Mouse (Mus musculus) adrenal gland, postnatal 36 days (tissue): Measurements from ENCODE around the gene Rgs2. TPM values are rescaled to one million over a fixed set of nuclear protein-coding genes. Genes with fewer than 3 reads are reported as not detected.

Source experiments
- DNase-seq, 2 experiments: peaks; one replicate each; pipeline ENCODE4 v3.0.0; 2021; ENCODE audit warnings: mixed read lengths in 1 of 2
- long read RNA-seq, 2 experiments: library from polyadenylated mRNA; stranded (forward); transcript quantifications; one replicate each; pipeline ENCODE4 v2.0.0; 2021; ENCODE audit warnings: borderline sequencing depth in 2 of 2
- total RNA-seq, 2 experiments: library from RNA; stranded (reverse); gene quantifications; 2 replicates each; pipeline ENCODE4 v1.2.3; 2021

Gene Rgs2
- 100 to 1,000 TPM; 524 to 538 TPM for total RNA-seq
- long read RNA-seq, experiment 1, transcript Rgs2-202 (5 exons, 3,021 nt), result major isoform, 48 of 86 reads
- long read RNA-seq, experiment 1, partial matches to known transcripts, result 2 of 86 reads
- long read RNA-seq, experiment 1, other reads (novel, unspliced or antisense), result 36 of 86 reads
- long read RNA-seq, experiment 2, transcript Rgs2-202 (5 exons, 3,021 nt), result major isoform, 33 of 46 reads
- long read RNA-seq, experiment 2, partial matches to known transcripts, result 2 of 46 reads
- long read RNA-seq, experiment 2, other reads (novel, unspliced or antisense), result 10 of 46 reads

- DNase-seq, result peak; percentile 97 to 98
Observed at GRCm38 (mm10) chr1:144003904-144004740, at the start of gene Rgs2. Gene Rgs2 (minus strand): TSS chr1:144004161.

- no peak for DNase-seq
Observed at GRCm38 (mm10) chr1:144053401-144053800, 49.4 kb upstream of the Rgs2 start.

- no peak for DNase-seq
Observed at GRCm38 (mm10) chr1:144041826-144042225, 37.9 kb upstream of the Rgs2 start.

GRCm38 (mm10) chr1:144033498-144033897, 29.5 kb upstream of the Rgs2 start:
- no peak for DNase-seq

- DNase-seq, result no peak
Observed at GRCm38 (mm10) chr1:144030499-144030898, 26.5 kb upstream of the Rgs2 start.

GRCm38 (mm10) chr1:144029679-144030078, 25.7 kb upstream of the Rgs2 start:
- no peak for DNase-seq

GRCm38 (mm10) chr1:144018417-144018958, 14.5 kb upstream of the Rgs2 start:
- DNase-seq, result no peak

GRCm38 (mm10) chr1:144013913-144014312, 10.0 kb upstream of the Rgs2 start:
- no peak for DNase-seq

GRCm38 (mm10) chr1:144007341-144007740, 3.4 kb upstream of the Rgs2 start:
- no peak for DNase-seq

- DNase-seq, result peak; percentile 81 to 88
Observed at GRCm38 (mm10) chr1:144006542-144006941, 2.6 kb upstream of the Rgs2 start.

- no peak for DNase-seq
Observed at GRCm38 (mm10) chr1:144005648-144006047, 1.7 kb upstream of the Rgs2 start.

GRCm38 (mm10) chr1:144004741-144005140, 780 bp upstream of the Rgs2 start:
- peak in 1 of 2 experiments; percentile 30 for DNase-seq

GRCm38 (mm10) chr1:144003416-144003815, 545 bp downstream of the Rgs2 start:
- peak; percentile 46 to 52 for DNase-seq

GRCm38 (mm10) chr1:144002715-144003066, 1.3 kb downstream of the Rgs2 start:
- no peak for DNase-seq

GRCm38 (mm10) chr1:144002036-144002714, 1.8 kb downstream of the Rgs2 start:
- DNase-seq, result no peak

GRCm38 (mm10) chr1:144000246-144000645, 3.7 kb downstream of the Rgs2 start:
- no peak for DNase-seq

- peak in 1 of 2 experiments; percentile 36 for DNase-seq
Observed at GRCm38 (mm10) chr1:143999371-143999920, 4.5 kb downstream of the Rgs2 start.

GRCm38 (mm10) chr1:143993026-143993425, 10.9 kb downstream of the Rgs2 start:
- DNase-seq, result no peak

GRCm38 (mm10) chr1:143992528-143992927, 11.4 kb downstream of the Rgs2 start:
- no peak for DNase-seq

GRCm38 (mm10) chr1:143990263-143990662, 13.7 kb downstream of the Rgs2 start:
- DNase-seq, result peak in 1 of 2 experiments; percentile 33

- no peak for DNase-seq
Observed at GRCm38 (mm10) chr1:143989773-143990172, 14.2 kb downstream of the Rgs2 start.

GRCm38 (mm10) chr1:143988756-143989155, 15.2 kb downstream of the Rgs2 start:
- no peak for DNase-seq
